8 mouse cellular contexts compared by ENCODE assay signal in the genomic region with DNA sequence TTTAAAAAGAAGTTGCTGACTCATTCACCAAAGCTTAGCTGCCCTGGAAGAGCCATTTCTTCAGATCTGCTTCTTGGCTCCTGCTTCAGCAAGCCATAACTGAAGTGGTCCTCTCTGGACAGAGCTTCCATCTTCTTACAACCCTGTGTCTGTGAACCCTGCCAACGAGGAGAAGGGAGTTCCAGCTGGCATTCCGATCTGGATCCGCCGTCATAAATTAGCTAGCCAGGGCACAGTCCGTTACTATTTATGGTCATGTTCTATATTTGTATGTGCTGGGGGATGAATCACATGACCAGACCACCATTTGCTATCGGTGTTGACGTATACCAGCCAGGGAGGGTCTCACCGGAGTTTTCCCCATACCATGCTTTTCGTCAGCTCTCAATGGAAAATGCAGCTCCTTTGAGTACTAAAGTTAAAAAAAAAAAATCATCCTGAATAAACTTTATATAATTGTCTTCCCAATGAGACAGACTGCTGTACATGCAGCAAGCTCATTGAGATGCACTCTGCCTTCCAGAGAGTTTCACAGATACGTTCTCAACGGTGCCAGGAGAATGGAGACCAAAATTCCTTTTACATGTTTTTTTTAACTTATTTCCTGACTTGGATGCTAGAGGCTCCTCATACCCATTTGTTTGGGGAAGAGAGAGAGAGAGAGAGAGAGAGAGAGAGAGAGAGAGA.
DNase-seq lines count a peak whose midpoint lies in the region; ATAC-seq and TF ChIP-seq lines count a peak whose summit lies in the region.

No protein-coding gene starts in this region.

- WGBS in midbrain, embryonic 11.5 days: 78% methylated on average over 11 of the region's 11 CpGs

- peak overlapping the region; percentile 39 for H3K4me3 ChIP-seq in layer of hippocampus, adult 2 months
- H3K4me3 ChIP-seq in midbrain, embryonic 11.5 days (ENCODE audit: low read depth, low read length): no peak overlapping the region

- H3K4me2 ChIP-seq in midbrain, embryonic 11.5 days: no peak overlapping the region

- TF ChIP-seq CTCF in layer of hippocampus, adult 2 months (conservative IDR thresholded peaks at IDR 0.05): no peak

- H3K27me3 ChIP-seq in midbrain, embryonic 11.5 days (ENCODE audit: control insufficient read depth, insufficient read depth, low read length): no peaks in the 10 kb centered on the region

- no peak for ATAC-seq in midbrain, embryonic 11.5 days (ENCODE audit: low FRiP score)
- ATAC-seq in activated CD4-positive, CD25-positive, alpha-beta regulatory T cell, adult 4 months: no peak

- peak overlapping the region; percentile 88 for H3K27ac ChIP-seq in layer of hippocampus, adult 2 months
- no peak overlapping the region for H3K27ac ChIP-seq in midbrain, embryonic 11.5 days (ENCODE audit: low read depth, low read length)

- no peak overlapping the region for H3K9ac ChIP-seq in midbrain, embryonic 11.5 days (ENCODE audit: low read length)

- H3K9me3 ChIP-seq in midbrain, embryonic 11.5 days (ENCODE audit: control insufficient read depth, low read length): no peaks in the 10 kb centered on the region

- peaks cover 7% of the 10 kb centered on the region; the same call in 1 of the 2 replicates for H3K4me1 ChIP-seq in midbrain, embryonic 11.5 days (ENCODE audit: control insufficient read depth, insufficient read depth, low read length)

- H3K36me3 ChIP-seq in midbrain, embryonic 11.5 days (ENCODE audit: control insufficient read depth, insufficient read depth, low read length): no peaks in the 10 kb centered on the region

- peak; percentile 44 for DNase-seq in right cerebral cortex, adult 18-20 months
- no peak for DNase-seq in right cerebral cortex, postnatal 14 days
- peak; percentile 81 to 83 for DNase-seq in cerebellum, postnatal 25 days
- DNase-seq in heart, adult 18-20 months: peak; percentile 75 to 88
- peak; percentile 37 to 39 for DNase-seq in layer of hippocampus, adult 2 months (ENCODE audit: low spot score in 2 of 2)
- DNase-seq in midbrain, embryonic 11.5 days (ENCODE audit: low spot score, missing footprints): peak; percentile 87
- DNase-seq in yolk sac, embryonic 10.5 days (ENCODE audit: low spot score): peak; percentile 10
